Mouse (Mus musculus) cerebellum, postnatal 4 days (tissue): Measurements from ENCODE around the gene Pdgfb.

ENCODE experiments used
- DNase-seq, 2 experiments: peaks; one replicate each; pipeline ENCODE4 v3.0.0; 2022; ENCODE audit warnings: low spot score in 2 of 2, mixed read lengths in 1 of 2

Gene Pdgfb

DNA sequence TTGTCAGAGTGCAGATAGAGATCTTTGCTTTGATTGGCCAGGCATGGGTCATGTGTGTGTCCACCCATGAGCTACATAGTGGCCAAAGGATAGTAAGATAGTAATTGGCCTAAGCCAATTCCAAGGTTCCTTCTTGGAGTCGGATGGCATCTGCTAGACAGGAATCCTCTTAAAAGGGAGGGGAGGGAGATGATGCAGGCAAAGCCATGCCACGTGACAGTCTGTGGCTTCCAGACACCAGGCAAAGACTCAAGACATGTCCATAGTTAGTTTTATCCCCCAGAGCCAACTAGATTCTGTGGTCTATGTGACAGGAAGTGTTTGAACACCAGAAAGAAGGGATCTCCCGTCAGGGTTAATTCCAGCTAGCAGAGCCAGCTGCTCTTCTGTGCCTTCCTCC, 56.4 kb downstream of the Pdgfb start:
- no peak for DNase-seq

DNA sequence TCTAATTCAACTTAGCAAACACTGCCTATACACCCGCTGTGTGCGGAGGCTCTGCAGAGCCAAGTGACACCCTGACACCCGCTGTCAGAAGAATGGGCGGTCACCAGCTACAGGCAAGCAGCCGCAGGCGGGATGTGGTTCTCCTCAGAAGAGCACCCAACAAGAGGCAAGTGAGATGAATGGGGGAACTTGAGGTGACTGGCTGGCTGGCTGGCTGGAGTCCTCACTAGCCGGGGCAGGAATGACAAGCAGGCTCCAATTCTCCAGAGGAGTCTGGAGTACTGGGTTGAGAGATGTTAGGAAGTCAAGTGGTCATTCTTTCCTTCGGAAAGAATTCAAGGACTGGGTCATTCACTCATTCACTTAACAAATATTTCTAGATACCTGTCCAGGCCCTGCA, 58.2 kb downstream of the Pdgfb start:
- DNase-seq, result no peak

DNA sequence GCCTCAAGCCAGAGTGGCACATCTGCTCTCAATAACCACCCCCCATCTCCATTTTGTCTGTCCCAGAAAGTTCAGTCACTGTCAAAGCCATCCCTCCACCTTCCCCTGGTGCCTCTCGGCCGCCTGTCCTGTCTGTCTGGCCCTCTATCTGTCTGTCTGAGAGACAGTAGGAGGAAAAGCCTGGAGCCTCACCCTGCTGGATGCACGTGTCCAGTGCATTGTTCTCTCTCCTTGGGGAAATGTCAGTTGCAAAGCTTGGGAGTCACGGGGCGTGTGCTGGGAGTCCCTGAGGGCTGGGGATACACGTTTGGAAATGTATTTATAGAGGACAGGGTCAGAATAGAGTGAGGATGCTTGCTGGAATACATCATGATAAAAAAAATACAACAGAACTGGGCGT, 61.3 kb downstream of the Pdgfb start:
- no peak for DNase-seq

DNA sequence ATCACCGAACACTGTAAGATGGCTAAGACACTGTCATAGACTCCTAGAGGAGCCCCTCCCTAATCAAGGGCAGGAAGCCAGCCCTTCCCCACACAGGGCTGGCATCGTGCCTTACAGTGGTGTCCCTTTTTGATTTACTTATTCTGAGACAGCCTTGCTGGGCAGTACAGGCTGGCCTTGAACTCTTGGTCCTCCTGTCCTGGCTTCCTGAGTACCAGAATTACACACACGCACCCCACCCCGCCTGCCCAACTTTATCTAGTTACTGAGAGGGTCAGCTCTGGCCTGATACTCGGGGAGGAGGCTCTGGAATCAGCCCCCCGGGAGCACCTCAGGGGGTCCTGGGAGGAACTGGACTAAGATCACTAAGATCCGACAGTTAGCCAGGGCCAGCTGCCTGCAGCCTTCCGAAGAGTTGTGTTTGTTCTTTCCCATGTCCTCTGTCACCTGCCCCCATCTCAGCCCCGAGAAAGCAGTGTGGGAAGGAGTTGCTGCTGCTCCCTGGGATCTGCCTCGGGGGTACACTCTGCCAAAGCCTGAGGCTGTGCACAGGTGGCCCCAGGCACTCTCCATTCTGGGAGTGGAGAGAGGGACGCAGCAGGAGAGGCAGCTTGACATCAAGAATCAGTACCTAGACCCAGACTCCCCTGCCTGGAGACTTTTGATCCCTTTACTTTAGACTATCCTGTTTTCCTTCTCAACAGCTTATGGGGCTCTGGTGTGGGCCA, 62.1 kb downstream of the Pdgfb start:
- no peak for DNase-seq

DNA sequence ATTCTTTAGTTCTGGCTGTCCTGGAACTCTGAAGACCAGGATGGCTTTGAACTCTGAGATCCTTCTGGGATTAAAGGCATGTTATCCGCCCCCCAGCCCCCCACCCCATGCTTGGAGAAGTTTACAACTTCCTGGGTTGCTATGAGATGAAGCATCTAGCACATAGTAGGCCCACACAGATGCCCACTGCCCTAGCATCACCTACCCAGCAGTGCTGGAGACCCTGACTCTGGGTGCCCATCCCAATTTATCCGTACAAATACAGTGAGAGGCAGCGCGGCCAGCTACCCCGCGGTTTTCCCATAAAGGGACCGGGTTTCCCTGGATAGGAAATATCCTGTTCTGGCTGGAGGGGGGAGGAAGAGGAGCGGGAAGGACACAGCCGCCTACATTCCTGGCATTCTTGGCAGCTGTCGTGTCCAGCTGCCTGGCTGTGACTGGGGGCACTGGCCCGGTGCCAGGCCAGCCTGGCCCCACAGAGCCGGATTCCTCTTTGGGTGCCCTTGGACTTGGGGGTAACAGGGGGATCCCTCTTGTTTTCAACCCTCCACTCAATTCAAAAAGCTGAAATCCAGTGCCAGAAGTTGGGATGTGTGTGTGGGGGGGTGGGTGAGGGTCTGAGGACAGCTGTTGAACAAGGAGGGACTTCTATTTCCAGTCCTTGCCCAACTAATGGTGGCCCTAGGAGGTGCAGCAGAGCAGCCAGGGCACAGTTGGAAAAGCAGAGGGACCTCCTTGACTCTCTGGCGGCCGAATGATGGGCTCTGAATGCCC, 62.9 kb downstream of the Pdgfb start:
- no peak for DNase-seq

DNA sequence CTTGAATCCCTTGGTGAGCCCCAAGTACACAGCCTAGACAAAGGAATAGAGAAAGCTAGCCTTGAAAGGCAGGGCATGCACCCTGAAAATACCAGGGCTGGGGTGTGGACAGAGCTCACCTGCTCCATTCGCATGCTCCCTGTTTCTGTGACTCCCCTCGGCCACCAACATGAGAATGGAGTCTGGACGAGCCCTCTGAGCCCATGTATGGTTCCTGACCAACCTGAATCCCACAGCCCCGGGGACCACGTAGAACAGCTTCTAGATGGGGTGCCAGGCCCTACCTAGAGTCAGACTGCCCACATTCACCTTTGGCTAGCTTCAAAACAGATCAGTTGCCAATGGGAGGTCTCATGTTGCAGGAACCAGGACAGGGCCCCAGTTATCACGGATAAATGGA, 63.6 kb downstream of the Pdgfb start:
- no peak for DNase-seq

DNA sequence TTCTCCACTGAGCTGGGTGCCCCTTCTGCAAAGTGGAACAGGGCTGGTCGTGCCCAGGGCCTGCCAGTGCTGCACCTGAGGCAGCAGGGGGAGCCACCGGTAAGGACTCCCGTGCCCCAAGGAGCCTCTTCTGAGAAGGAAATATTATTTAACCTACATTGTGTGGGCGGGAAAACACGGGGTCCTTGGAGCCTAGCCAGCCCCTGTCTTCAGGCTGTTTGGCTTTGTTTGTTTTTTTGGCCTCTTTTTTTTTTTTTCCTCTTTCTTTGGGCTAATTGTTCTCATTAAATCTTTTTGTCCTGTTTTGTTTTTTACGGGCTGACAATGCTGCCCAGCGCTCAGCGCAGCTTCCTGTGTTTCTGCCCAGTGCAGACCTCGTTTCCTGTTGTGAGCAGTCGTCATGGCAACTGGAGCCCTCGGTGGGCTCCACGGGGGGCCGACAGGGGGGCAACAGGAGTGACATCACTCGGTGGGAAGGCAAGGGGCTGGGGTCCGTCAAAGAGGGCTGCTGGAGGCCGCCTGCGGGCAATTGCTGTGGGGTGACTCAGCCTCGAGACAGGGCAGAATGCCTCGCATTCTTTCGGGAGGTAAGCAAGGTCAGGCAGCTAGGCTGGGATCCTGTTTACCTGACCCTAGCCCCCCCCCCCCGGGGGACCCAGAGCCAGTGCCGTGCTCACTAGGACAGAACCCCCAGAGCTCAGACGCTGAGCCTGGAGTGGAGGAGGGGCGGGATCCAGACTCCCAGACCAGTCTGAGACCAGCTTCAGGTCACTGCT, 64.3 kb downstream of the Pdgfb start:
- DNase-seq, result peak in 1 of 2 experiments; percentile 52

DNA sequence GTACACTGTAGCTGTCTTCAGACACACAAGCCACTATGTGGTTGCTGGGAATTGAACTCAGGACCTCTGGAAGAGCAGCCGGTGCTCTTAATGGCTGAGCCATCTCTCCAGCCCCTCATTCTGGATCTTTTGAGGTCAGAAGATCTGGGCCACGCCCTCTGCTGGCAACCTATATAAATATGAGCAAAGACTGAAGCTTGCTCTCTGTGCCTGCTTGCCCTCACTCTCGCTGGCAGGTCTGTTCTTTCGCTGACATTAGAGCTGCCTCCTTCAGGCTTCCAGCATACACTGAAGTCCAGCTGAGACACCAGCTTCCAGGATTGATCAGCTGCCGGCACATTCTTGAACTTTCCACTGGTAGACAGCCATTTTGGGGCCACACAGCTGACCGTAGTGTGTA, 67.1 kb downstream of the Pdgfb start:
- DNase-seq, result no peak

DNA sequence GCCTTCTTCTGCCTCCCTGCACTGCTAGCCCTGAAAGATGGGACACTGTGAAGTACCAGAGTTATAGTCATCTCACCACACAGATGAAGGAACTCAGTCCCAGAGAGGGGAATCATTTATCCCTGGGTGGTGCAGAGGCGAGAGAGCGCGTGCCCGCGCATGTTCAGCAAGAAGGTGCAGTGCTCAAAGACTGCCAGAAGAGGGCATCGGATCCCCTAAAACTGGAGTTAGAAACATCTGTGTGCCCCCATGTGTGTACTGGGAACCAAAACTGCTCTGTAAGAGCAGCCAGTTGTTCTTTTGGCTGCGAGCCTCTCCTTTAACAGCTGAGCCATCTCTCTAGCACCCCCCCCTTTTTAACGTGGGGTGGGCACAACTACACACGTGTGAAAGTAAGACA, 68.0 kb downstream of the Pdgfb start:
- DNase-seq, result peak in 1 of 2 experiments; percentile 34

DNA sequence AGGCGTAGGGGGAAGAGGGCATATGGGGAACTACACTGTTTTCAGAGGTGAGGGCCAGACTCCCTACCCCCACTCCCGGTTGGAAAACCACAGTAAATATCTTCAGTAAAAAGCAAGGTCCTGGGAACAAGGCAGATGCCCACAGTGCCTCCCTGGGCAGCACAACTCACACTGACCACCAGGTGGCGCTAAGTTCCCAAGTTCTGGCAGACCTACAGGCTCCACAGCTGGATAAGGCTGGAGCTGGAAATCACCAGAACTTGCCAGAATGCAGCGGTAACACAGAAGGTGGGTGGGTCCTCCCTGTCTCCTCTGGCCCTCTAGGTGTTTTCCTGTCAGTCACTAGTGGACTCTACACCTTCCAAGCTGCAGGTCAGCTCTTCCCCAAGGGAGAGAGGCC, 68.8 kb downstream of the Pdgfb start:
- DNase-seq, result peak; percentile 87 to 89
